Mouse (Mus musculus): ENCODE measurements around the gene Pnmal1. TPM values are rescaled to one million over a fixed set of nuclear protein-coding genes. Genes with fewer than 3 reads are reported as not detected.
"Not testable (repeated sequence)": the region's sequence is repeated elsewhere in the genome, so short reads cannot be mapped to it uniquely, and the experiment has no call there.

The Pnmal1 gene
- polyA plus RNA-seq, 1 experiment from 2014 or later = 0.36 TPM

DNA sequence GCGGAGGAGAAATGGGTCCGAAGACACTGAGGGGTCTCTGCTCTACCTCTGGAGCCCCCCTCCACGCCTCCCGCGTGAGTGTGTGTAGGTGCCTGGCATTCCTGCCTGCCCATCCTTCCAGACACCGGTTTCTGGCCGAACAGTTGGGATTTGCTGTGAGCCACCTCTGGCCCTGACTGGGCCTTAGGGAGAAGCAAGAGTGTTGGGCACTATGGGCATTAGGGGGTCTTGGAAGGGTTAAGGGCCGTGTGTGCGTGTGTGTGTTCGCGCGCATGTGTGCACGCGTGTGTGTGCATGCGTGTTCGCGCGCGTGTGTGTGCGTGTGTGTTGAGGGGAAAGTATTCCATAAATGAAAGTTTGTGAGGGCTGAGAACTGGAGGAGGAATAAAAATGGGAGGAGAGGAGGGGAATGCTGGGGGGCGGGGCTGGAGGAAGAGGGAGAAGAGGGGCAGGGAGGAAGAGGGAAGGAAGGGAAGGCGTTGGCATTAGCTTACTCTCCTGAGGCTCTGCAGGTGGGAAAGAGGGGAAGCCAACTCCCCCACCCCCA is 12.1 kb upstream of the Pnmal1 start:
- no peaks in the 10 kb centered on the region for H3K9me3 ChIP-seq
- 11% methylated on average over 21 of the region's 22 CpGs for WGBS
- peak overlapping the region; percentile 65 for H3K4me2 ChIP-seq
- H3K4me3 ChIP-seq = peak overlapping the region; percentile 31
- no peak overlapping the region for H3K9ac ChIP-seq
- no peaks in the 10 kb centered on the region for H3K36me3 ChIP-seq
- 0 out of 2 replicates have a peak overlapping the region, but pooled peaks have one; percentile 44 for H3K27ac ChIP-seq
- no peak for ATAC-seq (ENCODE audit: borderline replicate concordance, extremely low read depth, low FRiP score, low TSS enrichment)
- peaks cover 52% of the 10 kb centered on the region for H3K27me3 ChIP-seq
- H3K4me1 ChIP-seq = peaks cover 66% of the 10 kb centered on the region

DNA sequence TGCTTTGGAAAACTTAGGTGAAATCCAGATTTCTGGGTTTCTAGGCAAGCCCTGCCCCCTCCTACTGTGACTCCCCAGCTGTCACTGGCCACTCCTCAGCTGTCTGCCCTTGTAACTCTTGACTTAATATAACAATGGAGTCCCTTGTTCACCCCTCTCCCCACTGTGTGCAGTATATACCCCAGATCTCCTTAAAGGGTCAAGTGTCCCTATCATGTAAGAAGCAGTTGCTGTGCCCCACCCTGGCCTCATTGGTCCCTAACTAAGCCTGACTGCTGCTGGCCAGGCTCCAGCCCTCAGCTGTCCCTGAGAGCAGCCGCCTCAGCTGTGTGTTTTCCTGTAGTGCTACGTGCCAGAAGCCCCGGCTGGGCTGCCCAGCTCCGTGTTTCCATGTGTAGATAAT is 11.5 kb upstream of the Pnmal1 start:
- H3K9ac ChIP-seq = no peak overlapping the region
- H3K27ac ChIP-seq = peak overlapping the region; percentile 44; the same call in 1 of the 2 replicates
- peak; percentile 28; the same call in 1 of the 2 replicates for ATAC-seq (ENCODE audit: borderline replicate concordance, extremely low read depth, low FRiP score, low TSS enrichment)
- H3K36me3 ChIP-seq = no peaks in the 10 kb centered on the region
- H3K4me3 ChIP-seq = peak overlapping the region; percentile 31; the same call in 1 of the 2 replicates
- H3K4me1 ChIP-seq = peaks cover 66% of the 10 kb centered on the region
- WGBS = under 1% methylated on average over 4 of the region's 4 CpGs
- peaks cover 52% of the 10 kb centered on the region for H3K27me3 ChIP-seq
- H3K4me2 ChIP-seq = peak overlapping the region; percentile 65
- no peaks in the 10 kb centered on the region for H3K9me3 ChIP-seq

DNA sequence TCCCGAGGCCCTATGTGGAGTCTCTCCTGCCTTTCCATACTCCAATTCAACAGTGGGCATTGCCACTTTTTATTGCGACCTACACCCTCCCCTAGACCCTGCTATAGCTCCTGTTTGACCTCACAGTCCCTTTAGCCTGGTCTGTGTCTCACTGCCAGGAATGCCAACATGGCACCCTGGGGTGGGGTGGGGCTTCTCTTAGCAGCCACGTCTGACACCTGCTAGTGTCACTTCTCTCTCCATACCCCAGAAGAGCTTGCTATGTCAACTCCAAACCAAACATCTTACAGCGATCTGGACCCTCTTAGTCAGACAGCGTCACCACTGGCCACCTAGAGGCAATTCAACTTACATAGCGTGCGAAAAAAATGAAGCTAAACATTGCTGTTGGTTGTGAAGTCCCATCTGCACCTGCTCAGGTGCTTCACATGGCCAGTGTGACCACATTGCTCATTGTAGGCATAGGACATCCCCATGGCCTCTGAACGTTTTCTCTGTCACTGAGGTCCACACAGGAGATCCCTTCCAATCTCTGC is 10.5 kb upstream of the Pnmal1 start:
- no peak for ATAC-seq (ENCODE audit: borderline replicate concordance, extremely low read depth, low FRiP score, low TSS enrichment)
- peaks cover 63% of the 10 kb centered on the region for H3K4me1 ChIP-seq
- no peaks in the 10 kb centered on the region for H3K36me3 ChIP-seq
- H3K9ac ChIP-seq = 0 out of 2 replicates have a peak overlapping the region, but pooled peaks have one; percentile 0
- 55% methylated on average over 8 of the region's 8 CpGs for WGBS
- H3K4me3 ChIP-seq = no peak overlapping the region
- peaks cover 52% of the 10 kb centered on the region for H3K27me3 ChIP-seq
- no peak overlapping the region for H3K4me2 ChIP-seq
- H3K27ac ChIP-seq = no peak overlapping the region
- no peaks in the 10 kb centered on the region for H3K9me3 ChIP-seq

DNA sequence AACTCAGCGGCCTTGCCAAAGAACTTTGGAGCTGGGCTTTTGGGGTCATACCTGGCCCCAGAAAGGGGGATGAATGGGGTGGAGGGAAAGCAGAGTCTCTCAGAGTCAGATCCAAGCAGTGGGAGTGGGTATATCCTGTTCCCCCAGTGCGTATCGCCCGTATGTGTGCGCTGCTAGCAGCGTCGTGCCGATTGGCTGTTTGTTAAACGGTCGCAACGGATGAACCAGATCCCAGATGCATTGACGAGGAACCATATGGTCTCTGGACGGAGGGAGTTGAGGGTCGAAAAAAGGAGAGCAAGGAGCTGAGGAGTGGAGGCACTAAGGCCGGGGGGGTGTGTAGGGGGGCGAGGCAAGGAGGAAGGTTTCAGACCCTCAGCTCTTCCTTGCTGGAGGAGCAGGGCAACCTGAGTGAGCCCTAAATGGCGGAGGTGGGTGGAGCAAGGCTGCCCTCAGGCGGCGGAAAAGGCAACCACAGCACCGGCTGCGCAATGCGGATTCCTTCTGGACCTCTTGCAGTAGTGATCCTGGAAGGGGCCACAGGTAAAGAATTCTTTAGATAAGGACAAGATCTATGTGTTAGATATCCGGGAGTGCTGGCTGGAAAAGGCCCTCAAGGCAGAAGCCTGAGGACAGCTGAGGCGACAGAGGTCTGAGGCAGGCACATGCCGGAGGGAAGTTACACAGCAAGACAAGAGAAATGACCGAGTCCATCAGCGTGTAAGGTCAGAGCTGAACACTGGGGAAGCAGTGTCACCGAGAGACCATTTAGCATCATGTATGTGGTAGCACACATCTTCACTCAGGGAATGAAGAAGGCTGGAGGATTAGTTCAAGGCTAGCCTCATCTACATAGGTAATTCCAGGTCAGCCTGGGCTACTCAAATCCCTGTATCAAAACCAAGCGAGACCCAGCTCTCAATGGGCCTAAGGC is 9.3 kb upstream of the Pnmal1 start:
- no peaks in the 10 kb centered on the region for H3K9me3 ChIP-seq
- H3K27me3 ChIP-seq = peaks cover 45% of the 10 kb centered on the region
- H3K4me2 ChIP-seq = peak overlapping the region; percentile 61
- peak; percentile 27; the same call in 1 of the 2 replicates for ATAC-seq (ENCODE audit: borderline replicate concordance, extremely low read depth, low FRiP score, low TSS enrichment)
- H3K4me1 ChIP-seq = peaks cover 54% of the 10 kb centered on the region
- H3K36me3 ChIP-seq = no peaks in the 10 kb centered on the region
- no peak overlapping the region for H3K27ac ChIP-seq
- 10% methylated on average over 28 of the region's 29 CpGs for WGBS
- peak overlapping the region; percentile 29; the same call in 1 of the 2 replicates for H3K9ac ChIP-seq
- H3K4me3 ChIP-seq = peak overlapping the region; percentile 29

DNA sequence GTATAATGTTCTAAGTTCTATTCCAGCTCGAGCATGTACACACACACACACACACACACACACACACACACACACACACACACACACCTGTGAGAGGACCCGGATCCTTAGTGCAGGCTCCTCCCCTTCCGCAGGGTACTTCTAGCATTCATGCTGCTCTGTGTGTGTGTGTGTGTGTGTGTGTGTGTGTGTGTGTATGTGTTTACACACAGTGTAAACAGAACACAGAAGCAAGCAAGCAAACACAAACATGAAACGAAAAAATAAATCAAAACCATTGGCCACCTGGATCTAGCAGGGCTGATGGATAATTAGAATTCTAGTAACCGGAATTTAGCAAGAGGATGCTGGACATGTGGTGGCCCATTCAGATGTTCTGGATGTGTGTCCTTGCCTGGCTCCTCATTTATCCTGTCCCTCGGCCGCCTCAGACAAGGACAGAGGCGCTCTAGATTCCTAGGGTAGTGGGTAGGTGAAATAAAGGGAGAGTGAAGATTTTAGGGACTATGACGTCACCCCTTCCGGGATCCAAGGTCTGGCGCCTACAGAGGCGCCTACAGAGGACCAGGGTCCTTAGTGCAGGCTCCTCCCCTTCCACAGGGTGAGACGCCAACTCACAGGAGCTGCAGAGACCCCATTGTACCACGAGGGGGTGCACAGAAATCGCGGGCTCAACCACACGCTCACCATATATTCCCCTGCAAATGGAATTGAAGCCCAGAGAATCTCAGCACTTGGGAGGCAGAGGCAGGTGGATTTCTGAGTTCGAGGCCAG is 8.4 kb upstream of the Pnmal1 start:
- Histone ChIP-seq H3K27ac (no peak overlapping the region), H3K27me3 (peaks cover 37% of the 10 kb centered on the region), H3K4me3 (no peak overlapping the region), H3K9ac (no peak overlapping the region), H3K4me2 (peak overlapping the region; percentile 33; the same call in 1 of the 2 replicates), H3K36me3 (no peaks in the 10 kb centered on the region), H3K9me3 (no peaks in the 10 kb centered on the region), H3K4me1 (peaks cover 45% of the 10 kb centered on the region)
- 20% methylated on average over 18 of the region's 18 CpGs for WGBS
- ATAC-seq (ENCODE audit: borderline replicate concordance, extremely low read depth, low FRiP score, low TSS enrichment) = peak; percentile 66; the same call in 1 of the 2 replicates

DNA sequence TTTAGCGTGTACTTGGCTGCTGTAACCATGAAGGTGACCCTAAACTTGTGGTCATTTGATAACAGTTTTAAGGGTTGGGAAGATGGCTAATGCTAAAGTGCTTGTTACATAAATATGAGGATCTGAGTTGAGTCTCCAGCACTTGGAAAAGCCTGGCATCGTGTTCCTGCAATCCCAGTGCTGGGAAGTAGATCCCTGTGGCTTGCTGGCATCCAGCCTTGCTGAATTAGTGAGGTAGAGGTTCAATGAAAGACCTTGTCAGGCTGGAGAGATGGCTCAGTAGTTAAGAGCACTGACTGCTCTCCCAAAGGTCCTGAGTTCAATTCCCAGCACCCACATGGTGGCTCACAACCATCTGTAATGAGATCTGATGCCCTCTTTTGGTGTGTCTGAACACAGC is 5.7 kb upstream of the Pnmal1 start:
- WGBS = 55% methylated on average over 2 of the region's 2 CpGs
- H3K27ac ChIP-seq; H3K36me3 ChIP-seq; H3K9ac ChIP-seq; H3K4me3 ChIP-seq; H3K4me2 ChIP-seq; H3K9me3 ChIP-seq; ATAC-seq (ENCODE audit: borderline replicate concordance, extremely low read depth, low FRiP score, low TSS enrichment): not testable (repeated sequence)
- Histone ChIP-seq H3K27me3 (peaks cover 13% of the 10 kb centered on the region), H3K4me1 (peaks cover 18% of the 10 kb centered on the region)

DNA sequence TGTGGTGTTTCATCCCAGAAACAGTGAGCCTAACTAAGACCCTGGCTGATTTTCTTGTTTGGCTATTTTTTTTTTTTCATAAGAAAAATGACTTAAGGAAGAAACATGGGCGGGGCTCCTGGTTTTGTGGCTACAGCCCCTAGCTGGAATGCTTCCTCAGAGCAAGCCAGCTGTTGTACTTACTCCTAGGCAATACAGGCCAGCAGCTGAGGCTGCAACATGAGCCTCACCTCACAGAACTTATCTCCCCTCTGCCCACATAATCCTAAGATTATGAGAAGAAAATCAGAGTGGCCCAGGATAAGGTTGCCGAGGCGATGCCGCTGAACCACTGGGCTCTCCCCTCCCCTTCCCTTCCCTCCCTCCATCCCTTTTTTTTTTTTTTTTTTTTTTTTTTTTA is 3.8 kb upstream of the Pnmal1 start:
- no peak for ATAC-seq (ENCODE audit: borderline replicate concordance, extremely low read depth, low FRiP score, low TSS enrichment)
- 70% methylated on average over 4 of the region's 4 CpGs for WGBS
- H3K27me3 ChIP-seq = no peaks in the 10 kb centered on the region; the same call in 1 of the 2 replicates

DNA sequence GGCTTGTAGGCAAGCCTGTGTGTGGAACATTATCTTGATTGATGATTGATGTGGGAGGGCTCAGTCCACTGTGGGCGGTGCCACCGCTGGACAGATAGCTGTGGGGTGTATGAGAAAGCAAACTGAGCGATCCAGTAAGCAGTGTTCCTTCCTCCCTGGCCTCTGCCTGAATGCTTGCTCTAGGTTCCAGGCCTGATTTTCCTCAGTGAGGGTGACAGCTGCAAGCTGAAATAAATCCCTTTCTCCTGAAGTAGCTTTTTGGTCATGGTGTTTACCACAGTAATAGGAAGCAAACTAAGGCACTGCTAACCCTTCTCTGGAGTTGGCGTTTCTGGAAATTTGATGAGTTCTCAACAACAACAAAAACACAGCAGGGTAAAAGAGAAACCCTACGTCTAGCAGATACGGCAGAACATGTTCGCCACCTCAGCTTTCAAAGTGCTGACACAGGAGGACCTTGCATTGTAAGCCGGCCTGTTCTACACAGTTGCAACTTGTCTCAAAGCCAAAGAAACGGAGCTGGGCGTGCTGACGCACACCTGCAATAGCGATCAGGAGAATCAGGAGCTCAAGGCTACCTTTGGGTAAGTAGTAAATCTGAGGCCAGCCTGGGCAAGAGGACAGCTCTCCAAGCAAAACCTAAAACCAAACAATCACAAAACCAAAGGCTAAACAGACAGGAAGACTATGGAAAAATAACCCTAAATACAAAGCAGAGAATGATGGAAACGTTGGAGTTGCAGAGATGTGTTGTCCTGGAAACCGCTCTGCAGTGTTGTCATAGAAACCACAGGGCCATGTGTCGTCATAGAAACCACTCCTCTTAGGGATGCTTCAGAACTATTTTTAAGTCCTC is 2.8 kb upstream of the Pnmal1 start:
- WGBS = 62% methylated on average over 15 of the region's 15 CpGs
- no peak for ATAC-seq (ENCODE audit: borderline replicate concordance, extremely low read depth, low FRiP score, low TSS enrichment)
- H3K27me3 ChIP-seq = no peaks in the 10 kb centered on the region; the same call in 1 of the 2 replicates
- no peaks in the 10 kb centered on the region for H3K36me3 ChIP-seq
- no peak overlapping the region for H3K27ac ChIP-seq
- H3K9ac ChIP-seq = no peak overlapping the region
- no peaks in the 10 kb centered on the region for H3K4me1 ChIP-seq
- no peak overlapping the region for H3K4me3 ChIP-seq
- H3K4me2 ChIP-seq = no peak overlapping the region
- no peaks in the 10 kb centered on the region for H3K9me3 ChIP-seq

More for the DNA sequence above, 3.8 kb upstream of the Pnmal1 start:
- Histone ChIP-seq H3K4me2 (no peak overlapping the region), H3K4me1 (peaks cover 3% of the 10 kb centered on the region; the same call in 1 of the 2 replicates), H3K36me3 (no peaks in the 10 kb centered on the region), H3K9ac (no peak overlapping the region), H3K4me3 (no peak overlapping the region), H3K27ac (no peak overlapping the region), H3K9me3 (no peaks in the 10 kb centered on the region)

DNA sequence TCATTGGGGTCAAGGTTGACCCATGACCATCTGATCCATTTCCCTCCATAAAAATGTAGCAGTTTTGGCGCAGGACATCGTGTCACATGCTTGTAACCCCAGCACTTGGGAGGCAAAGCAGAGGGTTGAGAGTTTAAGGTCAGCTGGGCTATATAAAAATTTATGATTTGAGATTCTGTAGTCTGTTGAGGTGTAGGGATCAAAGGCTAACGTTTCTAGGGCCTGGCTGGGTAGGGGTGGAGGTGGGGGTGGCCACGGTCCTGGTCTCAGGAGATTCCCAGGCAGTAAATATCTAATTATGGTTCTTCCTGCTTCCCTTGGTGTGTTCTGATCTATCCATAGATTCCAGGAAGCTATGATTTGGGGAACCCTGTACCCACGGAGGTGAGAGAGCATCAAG is 2.2 kb downstream of the Pnmal1 start:
- no peak overlapping the region for H3K27ac ChIP-seq
- no peak overlapping the region for H3K4me2 ChIP-seq
- no peak overlapping the region for H3K9ac ChIP-seq
- H3K9me3 ChIP-seq = no peaks in the 10 kb centered on the region
- WGBS = 62% methylated on average over 5 of the region's 5 CpGs
- no peaks in the 10 kb centered on the region for H3K36me3 ChIP-seq
- no peaks in the 10 kb centered on the region; the same call in 1 of the 2 replicates for H3K27me3 ChIP-seq
- H3K4me3 ChIP-seq = no peak overlapping the region
- H3K4me1 ChIP-seq = no peaks in the 10 kb centered on the region
- no peak for ATAC-seq (ENCODE audit: borderline replicate concordance, extremely low read depth, low FRiP score, low TSS enrichment)

DNA sequence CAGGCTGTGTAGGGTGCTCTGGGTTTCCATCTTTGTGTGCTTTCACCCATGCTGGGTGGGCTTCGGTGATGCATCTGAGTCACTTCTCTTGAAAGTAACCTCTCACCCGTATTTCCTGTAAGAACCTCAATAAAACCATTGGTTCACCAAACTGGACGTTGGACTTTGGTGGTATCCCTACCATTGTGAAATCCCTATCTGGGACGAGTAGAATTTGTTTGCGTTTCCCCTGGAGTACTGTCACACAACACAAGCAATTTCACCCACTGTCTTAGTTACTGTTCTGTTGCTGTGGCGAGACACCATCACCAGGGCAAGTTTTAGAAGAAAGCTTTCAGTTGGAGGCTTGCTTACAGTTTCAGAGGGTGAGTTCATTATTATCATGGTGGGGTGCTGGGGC is 8.9 kb downstream of the Pnmal1 start:
- no peaks in the 10 kb centered on the region for H3K4me1 ChIP-seq
- no peaks in the 10 kb centered on the region for H3K9me3 ChIP-seq
- no peaks in the 10 kb centered on the region for H3K27me3 ChIP-seq
- ATAC-seq (ENCODE audit: borderline replicate concordance, extremely low read depth, low FRiP score, low TSS enrichment) = no peak
- H3K9ac ChIP-seq = no peak overlapping the region
- H3K36me3 ChIP-seq = no peaks in the 10 kb centered on the region
- H3K27ac ChIP-seq = no peak overlapping the region
- no peak overlapping the region for H3K4me3 ChIP-seq
- no peak overlapping the region for H3K4me2 ChIP-seq
- WGBS = 80% methylated on average over 6 of the region's 6 CpGs

DNA sequence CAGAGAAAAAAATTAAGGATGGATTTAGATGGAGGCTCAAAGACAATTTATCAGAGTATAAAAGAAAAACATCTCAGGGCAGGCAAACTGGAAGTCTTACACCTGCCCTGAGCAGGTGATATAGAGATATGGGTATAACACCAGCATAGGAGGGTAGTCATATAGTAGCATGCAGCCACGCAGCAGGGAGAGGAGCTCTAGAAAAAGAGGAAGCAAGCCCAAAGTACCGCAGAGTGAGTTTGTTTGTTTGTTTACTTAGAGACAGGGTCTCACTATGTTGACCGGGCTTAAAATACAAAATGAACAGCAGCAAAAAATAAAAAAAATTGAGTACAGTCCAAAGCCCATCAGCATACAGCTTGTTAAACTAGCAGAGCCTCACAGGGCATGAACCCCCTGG is 11.7 kb downstream of the Pnmal1 start:
- H3K9ac ChIP-seq = no peak overlapping the region
- no peaks in the 10 kb centered on the region for H3K9me3 ChIP-seq
- H3K4me1 ChIP-seq = peaks cover 15% of the 10 kb centered on the region
- no peaks in the 10 kb centered on the region for H3K27me3 ChIP-seq
- no peak overlapping the region for H3K27ac ChIP-seq
- no peak overlapping the region for H3K4me3 ChIP-seq
- H3K4me2 ChIP-seq = no peak overlapping the region
- ATAC-seq (ENCODE audit: borderline replicate concordance, extremely low read depth, low FRiP score, low TSS enrichment) = no peak
- no peaks in the 10 kb centered on the region for H3K36me3 ChIP-seq
- 58% methylated on average over 3 of the region's 3 CpGs for WGBS

Measured in lung, embryonic 15.5 days (tissue).